8 mouse cellular contexts compared by ENCODE assay signal in the genomic region with DNA sequence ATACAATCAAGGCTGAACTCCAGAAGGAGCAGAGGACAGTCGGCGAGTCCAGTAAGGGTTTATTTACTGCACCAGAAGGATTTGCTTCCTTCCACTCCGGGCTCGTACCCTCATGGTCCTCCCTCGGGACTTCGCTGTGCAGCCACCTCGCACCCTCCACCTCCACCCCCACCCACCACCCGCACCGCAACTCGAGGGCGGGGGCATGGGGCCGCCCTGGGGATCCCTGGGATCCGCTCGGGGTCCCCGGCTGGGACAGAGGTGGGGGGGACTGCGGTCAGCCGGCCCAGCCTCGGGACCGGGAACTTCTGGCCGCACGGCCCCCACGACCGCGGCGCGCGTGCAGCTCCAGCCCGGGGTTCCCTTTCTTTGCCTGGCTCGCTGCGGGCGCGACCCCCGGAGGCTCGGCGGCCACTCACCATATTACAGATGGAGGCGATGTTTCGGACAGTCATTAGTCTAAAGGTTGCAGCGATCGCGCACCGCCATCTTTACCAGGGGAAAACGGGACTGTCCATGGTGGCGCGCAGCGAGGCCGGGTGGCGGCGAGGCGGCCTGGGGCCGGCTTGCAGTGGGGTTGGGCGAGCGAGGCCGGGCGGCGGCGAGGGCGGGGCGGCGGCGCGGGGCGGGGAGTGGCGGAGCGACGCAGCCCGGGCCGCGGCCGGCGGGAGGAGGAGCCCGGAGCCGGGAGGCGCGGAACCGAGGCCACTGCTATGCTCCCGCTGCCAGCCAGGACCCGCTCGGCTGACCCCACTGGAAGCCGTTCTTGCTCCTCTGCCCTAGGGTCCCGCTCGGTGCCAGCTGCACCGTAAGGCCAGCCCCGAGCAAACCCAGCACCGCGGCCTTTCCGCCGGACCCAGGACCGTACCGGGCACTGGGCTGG. TPM values are rescaled to one million over a fixed set of nuclear protein-coding genes. Genes with fewer than 3 reads are reported as not detected.
DNase-seq lines count a peak whose midpoint lies in the region; ATAC-seq lines count a peak whose summit lies in the region.

Usp46 (minus strand) TSS at position 601 of the 883 bp plus-strand sequence.

- H3K27ac ChIP-seq in hindbrain, embryonic 11.5 days (ENCODE audit: low read depth, low read length) = peak within 1 kb of the TSS; percentile 91

- peak within 1 kb of the TSS; percentile 83 for H3K4me3 ChIP-seq in hindbrain, embryonic 11.5 days (ENCODE audit: low read depth, low read length)

- ATAC-seq in hindbrain, embryonic 11.5 days (ENCODE audit: low FRiP score) = peak; percentile 94

- WGBS in hindbrain, embryonic 11.5 days = under 1% methylated on average over 72 of the region's 89 CpGs

- no peaks in the 10 kb centered on the region for H3K36me3 ChIP-seq in hindbrain, embryonic 11.5 days (ENCODE audit: control insufficient read depth, insufficient read depth, low read length)

- no peaks in the 10 kb centered on the region for H3K9me3 ChIP-seq in hindbrain, embryonic 11.5 days (ENCODE audit: control insufficient read depth, low read length)

- peaks cover 10% of the 10 kb centered on the region for H3K4me1 ChIP-seq in hindbrain, embryonic 11.5 days (replicated peaks; ENCODE audit: control insufficient read depth, insufficient read depth, low read length)

- H3K9ac ChIP-seq in hindbrain, embryonic 11.5 days (ENCODE audit: low read depth, low read length) = peak within 1 kb of the TSS; percentile 95

- H3K4me2 ChIP-seq in hindbrain, embryonic 11.5 days (replicated peaks; ENCODE audit: low read depth, low read length) = peak within 1 kb of the TSS; percentile 84

- peak; percentile 88 for DNase-seq in NIH3T3 (ENCODE audit: low read depth)
- DNase-seq in cerebellum, adult 9-11 months = peak; percentile 86
- peak in 1 of 2 experiments; percentile 70 for DNase-seq in frontal cortex, adult 2 months (ENCODE audit: extremely low spot score in 1 of 2, low spot score in 1 of 2)
- peak; percentile 85 for DNase-seq in hindbrain, embryonic 11.5 days (ENCODE audit: low spot score)
- DNase-seq in layer of hippocampus, postnatal 25 days (ENCODE audit: extremely low spot score in 1 of 2, low spot score in 1 of 2) = peak; percentile 75 to 77
- DNase-seq in lung, postnatal 36 days = peak; percentile 85
- DNase-seq in retina, embryonic 14.5 days (ENCODE audit: low spot score) = peak; percentile 79
- DNase-seq in thymus, postnatal 36 days = peak; percentile 76 to 78

- H3K27me3 ChIP-seq in hindbrain, embryonic 11.5 days (ENCODE audit: control insufficient read depth, insufficient read depth, low read length) = no peaks in the 10 kb centered on the region

RNA-seq across cellular contexts. Expression of gene Usp46, which starts in this region (rescaled TPM):
- 77.2 and 80.6 TPM in 2 replicates for polyA plus RNA-seq in frontal cortex, adult 2 months (2012; rRNA removed)
- polyA plus RNA-seq in hindbrain, embryonic 11.5 days (2014; fragmentation: Nextera tagmentation; extraction: Ambion mirVana) = 36.7 and 38.4 TPM in 2 replicates
- 100 to 1,000 TPM; 139 to 140 TPM for total RNA-seq in layer of hippocampus, postnatal 25 days (2021)
